Mouse (Mus musculus) olfactory bulb, adult 2 months (tissue): ENCODE measurements at regions not wholly inside any gene's neighbourhood (a gene's known extent, or its start where the extent isn't known, plus 50 kb on each side); places are given as distances from the start of the nearest gene placed in this dataset.

Experiments used
- H3K27ac ChIP-seq: fragments of 200-500 bp; 2 replicates; pipeline ENCODE4 v1.5.1; 2012; ENCODE audit warnings: low read depth, low read length; ENCODE audit not compliant: insufficient read depth
- H3K4me1 ChIP-seq: fragments of 200-500 bp; 2 replicates; pipeline ENCODE4 v1.6.1; 2012; ENCODE audit warnings: low read length; ENCODE audit not compliant: control insufficient read depth, insufficient read depth
- H3K4me3 ChIP-seq: fragments of 200-500 bp; 2 replicates; pipeline ENCODE4 v1.5.1; 2012; ENCODE audit warnings: mild to moderate bottlenecking, low read depth, low read length, moderate library complexity; ENCODE audit not compliant: insufficient read depth
- CTCF ChIP-seq: fragments of 200-500 bp; IDR thresholded peaks from 2 replicates; pipeline ENCODE4 v1.5.1; 2012; ENCODE audit warnings: low read depth, mild to moderate bottlenecking, low read length, moderate library complexity; ENCODE audit not compliant: insufficient read depth
- POLR2A ChIP-seq: fragments of 200-500 bp; IDR thresholded peaks from 2 replicates; pipeline ENCODE4 v1.6.1; 2012; ENCODE audit warnings: mild to moderate bottlenecking, low read depth, low read length, moderate library complexity; ENCODE audit not compliant: insufficient read depth
- WGBS: fragments of 180-500 bp; shearing (Covaris S2); methylation state at CpG from one replicate; pipeline ENCODE4 v1.1.7; 2018; 5-methylcytosine and 5-hydroxymethylcytosine counted together

DNA sequence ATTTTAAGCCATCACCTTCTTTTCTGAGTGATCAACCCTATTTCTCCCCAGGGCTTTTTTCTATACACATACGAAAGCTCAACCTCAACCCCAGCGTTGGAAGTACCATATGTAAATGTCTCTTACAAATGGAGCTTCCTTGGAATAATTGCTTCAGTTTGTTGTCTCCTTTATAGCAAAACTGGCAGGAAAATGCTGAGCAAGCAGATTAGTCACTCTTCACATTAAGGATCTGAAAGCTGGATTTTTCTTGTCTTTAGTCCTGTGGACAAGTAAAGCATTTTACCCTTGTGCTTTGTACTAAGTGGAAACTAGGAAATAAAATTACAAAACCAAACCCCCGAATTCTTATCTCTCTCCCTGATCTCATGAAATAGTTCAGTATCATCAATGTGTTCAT lies 145.8 kb downstream of the Etaa1 start:
- Histone ChIP-seq H3K4me3 (no peak overlapping the region), H3K27ac (no peak overlapping the region), H3K4me1 (no peaks in the 10 kb centered on the region)
- TF ChIP-seq CTCF (no peak), POLR2A (no peak)
- 85% methylated on average over 3 of the region's 3 CpGs for WGBS

- Histone ChIP-seq H3K4me1 (no peaks in the 10 kb centered on the region), H3K27ac (no peak overlapping the region), H3K4me3 (no peak overlapping the region)
- 79% methylated on average over 8 of the region's 8 CpGs for WGBS
- no peak for TF ChIP-seq POLR2A
- TF ChIP-seq CTCF, result no peak
Measured at GRCm38 (mm10) chr11:17811829-17812559, 141.7 kb downstream of the Etaa1 start.

DNA sequence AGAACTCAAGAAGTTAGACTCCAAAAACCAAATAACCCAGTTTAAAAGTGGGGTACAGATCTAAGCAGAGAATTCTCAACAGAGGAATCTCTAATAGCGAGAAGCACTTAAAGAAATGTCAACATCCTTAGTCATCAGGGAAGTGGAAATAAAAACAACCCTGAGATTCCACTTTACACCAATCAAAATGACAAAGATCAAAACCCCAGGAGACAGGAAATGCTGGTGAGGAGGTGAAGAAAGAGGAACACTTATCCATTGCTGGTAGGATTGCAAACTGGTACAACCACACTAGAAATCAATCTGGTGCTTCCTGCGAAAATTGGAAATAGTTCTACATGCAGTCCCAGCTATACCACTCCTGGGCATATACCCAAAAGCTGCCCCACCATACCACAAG lies 111.0 kb downstream of the Etaa1 start:
- TF ChIP-seq CTCF (no peak), POLR2A (no peak)
- Histone ChIP-seq H3K4me3 (no peak overlapping the region), H3K4me1 (no peaks in the 10 kb centered on the region), H3K27ac (no peak overlapping the region)
- WGBS, result 76% methylated on average over 2 of the region's 2 CpGs

- no peak for TF ChIP-seq CTCF
- TF ChIP-seq POLR2A, result no peak
- Histone ChIP-seq H3K4me3 (no peak overlapping the region), H3K4me1 (no peaks in the 10 kb centered on the region), H3K27ac (no peak overlapping the region)
- 48% methylated on average over 7 of the region's 7 CpGs for WGBS
Measured at GRCm38 (mm10) chr11:17852405-17852804, 101.3 kb downstream of the Etaa1 start.

GRCm38 (mm10) chr11:17853246-17853804 lies 100.3 kb downstream of the Etaa1 start:
- no peak overlapping the region for H3K27ac ChIP-seq
- H3K4me1 ChIP-seq, result no peaks in the 10 kb centered on the region
- TF ChIP-seq POLR2A (no peak), CTCF (no peak)
- WGBS, result 79% methylated on average over 8 of the region's 8 CpGs
- no peak overlapping the region for H3K4me3 ChIP-seq

DNA sequence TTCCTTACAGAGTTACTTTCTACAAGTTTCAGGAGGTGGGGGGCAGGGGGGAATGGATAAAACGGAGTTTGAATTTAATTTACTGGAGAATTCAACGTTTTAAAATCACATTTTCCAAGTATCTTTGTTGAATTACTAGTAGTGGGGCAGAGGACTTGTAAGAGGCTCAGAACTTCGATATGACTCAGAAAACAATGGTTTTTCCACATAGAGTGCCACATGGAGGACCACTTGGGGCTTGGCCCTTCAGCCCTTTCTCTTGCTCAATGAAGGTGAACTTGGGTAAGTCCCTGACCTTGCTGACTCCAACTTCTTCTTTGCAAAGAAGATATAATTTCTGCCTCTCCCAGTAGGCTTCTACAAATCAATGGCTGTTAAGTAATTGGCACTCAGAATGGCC lies 99.8 kb downstream of the Etaa1 start:
- H3K4me3 ChIP-seq, result no peak overlapping the region
- TF ChIP-seq CTCF, result no peak
- TF ChIP-seq POLR2A, result no peak
- WGBS, result 69% methylated on average over 3 of the region's 3 CpGs

DNA sequence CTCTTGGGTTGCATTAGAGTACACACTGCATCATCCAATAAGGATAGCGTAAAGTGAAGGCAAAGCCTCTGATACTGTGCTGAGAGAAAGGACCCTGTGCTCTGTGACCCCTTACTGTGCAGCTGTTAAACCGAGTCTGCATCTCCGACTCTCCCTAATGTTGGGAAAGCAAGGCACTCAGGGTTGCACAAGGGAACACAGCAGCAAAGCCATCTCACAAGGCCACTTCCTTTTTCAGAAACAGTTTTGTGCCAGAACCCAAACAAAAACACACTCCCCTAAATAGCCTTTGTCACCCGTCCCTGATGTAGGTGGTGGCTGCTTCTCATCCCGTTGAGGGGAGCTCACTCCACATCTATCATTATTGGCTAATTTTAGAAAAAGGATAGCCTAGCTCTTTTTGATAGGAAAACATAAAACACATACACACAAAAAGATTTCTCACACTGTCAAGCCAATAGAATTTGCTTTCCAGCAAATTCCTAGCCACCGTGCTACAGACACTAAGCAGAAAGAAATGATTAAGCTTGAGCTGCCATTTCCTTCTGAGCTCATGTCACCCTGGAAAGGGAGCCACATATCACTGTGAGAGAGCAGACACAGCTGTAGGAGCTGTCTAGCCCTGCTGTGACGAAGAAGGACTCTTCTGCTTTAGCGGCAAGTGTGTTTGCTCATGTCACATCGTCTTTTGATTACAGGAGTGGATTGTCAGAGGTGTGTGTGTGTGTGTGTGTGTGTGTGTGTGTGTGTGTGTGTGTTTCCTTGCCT lies 94.1 kb downstream of the Etaa1 start:
- WGBS, result 48% methylated on average over 9 of the region's 9 CpGs
- Histone ChIP-seq H3K4me1 (no peaks in the 10 kb centered on the region), H3K27ac (no peak overlapping the region), H3K4me3 (no peak overlapping the region)
- TF ChIP-seq POLR2A, result no peak
- TF ChIP-seq CTCF, result no peak

More for the DNA sequence above, 99.8 kb downstream of the Etaa1 start:
- H3K27ac ChIP-seq, result no peak overlapping the region
- H3K4me1 ChIP-seq, result no peaks in the 10 kb centered on the region

- TF ChIP-seq CTCF, result no peak
- TF ChIP-seq POLR2A, result no peak
- Histone ChIP-seq H3K27ac (no peak overlapping the region), H3K4me1 (no peaks in the 10 kb centered on the region), H3K4me3 (no peak overlapping the region)
- WGBS, result 51% methylated on average over 4 of the region's 4 CpGs
Measured at GRCm38 (mm10) chr11:17864833-17865397, 88.8 kb downstream of the Etaa1 start.

- Histone ChIP-seq H3K4me1 (no peaks in the 10 kb centered on the region), H3K4me3 (no peak overlapping the region), H3K27ac (no peak overlapping the region)
- WGBS, result 68% methylated on average over 2 of the region's 2 CpGs
- TF ChIP-seq POLR2A (no peak), CTCF (no peak)
Measured at GRCm38 (mm10) chr11:17870690-17871089, 83.0 kb downstream of the Etaa1 start.
